Comparison of ENCODE assay signal across 25 mouse cellular contexts in the genomic region with DNA sequence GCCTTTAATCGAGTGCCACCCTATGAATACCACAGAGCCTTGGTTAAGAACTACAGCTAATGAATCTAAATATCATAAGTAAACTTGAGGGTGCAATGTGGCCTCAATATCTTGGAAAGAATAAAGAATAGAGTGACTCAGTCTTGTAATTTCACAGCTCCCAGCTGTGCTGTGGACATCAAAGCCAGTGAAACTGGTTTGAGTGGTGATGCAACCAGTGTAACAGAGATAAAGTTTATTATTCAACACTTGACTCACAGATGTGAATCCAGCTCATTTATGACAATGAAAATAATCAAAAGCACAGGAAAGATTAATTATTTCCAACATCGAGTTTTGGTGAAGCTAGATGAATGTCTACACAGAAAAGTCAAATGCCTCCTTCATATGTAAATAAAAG. TPM values are rescaled to one million over a fixed set of nuclear protein-coding genes. Genes with fewer than 3 reads are reported as not detected.
"Had no signal": no experiment of that assay in that cellular context is flagged by ENCODE, and none has a peak within 500 bp of the region (broad histone marks: within the 10 kb centered on the region; RNA-seq: fewer than 3 reads in every experiment).

No protein-coding gene starts in this region.

- H3K4me2 ChIP-seq: neural tube, embryonic 13.5 days; neural tube, embryonic 15.5 days; stomach, embryonic 15.5 days had no signal

- H3K9me3 ChIP-seq: neural tube, embryonic 13.5 days; neural tube, embryonic 15.5 days; stomach, embryonic 15.5 days had no signal

- H3K9ac ChIP-seq: neural tube, embryonic 13.5 days; neural tube, embryonic 15.5 days; stomach, embryonic 15.5 days had no signal

- H3K4me3 ChIP-seq: neural tube, embryonic 13.5 days; neural tube, embryonic 15.5 days; stomach, embryonic 15.5 days had no signal

- H3K27ac ChIP-seq: neural tube, embryonic 13.5 days; neural tube, embryonic 15.5 days; stomach, embryonic 15.5 days; stomach, postnatal 0 days had no signal

- H3K27me3 ChIP-seq: neural tube, embryonic 13.5 days; neural tube, embryonic 15.5 days; stomach, embryonic 15.5 days had no signal

- H3K4me1 ChIP-seq: neural tube, embryonic 13.5 days; neural tube, embryonic 15.5 days; stomach, embryonic 15.5 days had no signal

- DNase-seq: retina, postnatal 1 day; right cerebral cortex, adult 18-20 months; right cerebral cortex, postnatal 14 days; right cerebral cortex, postnatal 25 days; right cerebral cortex, postnatal 4 days; spleen, adult 18-20 months; thymus, adult 18-20 months; thymus, adult 2 months; thymus, postnatal 14 days; thymus, postnatal 25 days; thymus, postnatal 36 days; thymus, postnatal 4 days had no signal

- H3K36me3 ChIP-seq: neural tube, embryonic 13.5 days; neural tube, embryonic 15.5 days; stomach, embryonic 15.5 days had no signal

RNA-seq across cellular contexts. Expression of gene Olfr538, which starts 27.9 kb away (rescaled TPM):
- total RNA-seq: neutrophil, adult 5-6 weeks had no signal
- polyA plus RNA-seq: neural tube, embryonic 13.5 days; neural tube, embryonic 14.5 days; neural tube, embryonic 15.5 days; small intestine, adult 2 months; spleen, adult 2 months; stomach, embryonic 14.5 days; stomach, embryonic 15.5 days; stomach, embryonic 16.5 days; stomach, postnatal 0 days; thymus, adult 2 months; thymus, postnatal 0 days; urinary bladder, adult 2 months had no signal

RNA-seq across cellular contexts. Expression of gene Olfr536, which starts 32.5 kb away (rescaled TPM):
- total RNA-seq: neutrophil, adult 5-6 weeks had no signal
- polyA plus RNA-seq: neural tube, embryonic 13.5 days; neural tube, embryonic 14.5 days; neural tube, embryonic 15.5 days; small intestine, adult 2 months; spleen, adult 2 months; stomach, embryonic 14.5 days; stomach, embryonic 15.5 days; stomach, embryonic 16.5 days; stomach, postnatal 0 days; testis, adult 2 months; thymus, adult 2 months; thymus, postnatal 0 days; urinary bladder, adult 2 months had no signal

RNA-seq across cellular contexts. Expression of gene Olfr535, which starts 55.7 kb away (rescaled TPM):
- total RNA-seq: neutrophil, adult 5-6 weeks had no signal
- polyA plus RNA-seq: neural tube, embryonic 13.5 days; neural tube, embryonic 14.5 days; neural tube, embryonic 15.5 days; small intestine, adult 2 months; spleen, adult 2 months; stomach, embryonic 14.5 days; stomach, embryonic 15.5 days; stomach, embryonic 16.5 days; stomach, postnatal 0 days; testis, adult 2 months; thymus, adult 2 months; thymus, postnatal 0 days; urinary bladder, adult 2 months had no signal
